Mouse (Mus musculus) E14TG2a.4 (cell line): ENCODE results near the gene Hspbap1.

Experiments used
- CTCF ChIP-seq: conservative IDR thresholded peaks from 2 replicates; pipeline ENCODE4 v1.5.1; 2014; ENCODE audit warnings: low read length
- NANOG ChIP-seq: IDR thresholded peaks from 2 replicates; pipeline ENCODE4 v1.6.1; 2014; ENCODE audit warnings: borderline replicate concordance, low read length, mixed read lengths
- POU5F1 ChIP-seq: IDR thresholded peaks from 2 replicates; pipeline ENCODE4 v1.6.1; 2014; ENCODE audit warnings: low read length, borderline replicate concordance

DNA sequence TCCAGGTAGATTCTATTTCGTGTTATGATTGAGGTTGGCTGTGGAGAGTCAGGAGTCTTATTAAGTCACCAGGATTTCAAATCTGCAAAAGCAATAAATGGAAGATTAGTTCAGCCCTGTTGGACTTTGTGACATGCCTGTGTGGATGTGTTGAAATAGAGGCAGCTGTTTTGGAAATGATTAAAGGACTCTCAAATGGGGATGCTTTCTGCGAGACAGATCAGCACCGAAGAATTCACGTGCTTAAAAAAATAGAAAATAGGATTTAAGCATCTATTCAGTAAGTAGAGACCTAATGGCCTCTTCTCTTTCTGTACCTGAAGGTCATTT, 37.5 kb downstream of the Hspbap1 start:
- no peak for TF ChIP-seq CTCF
- TF ChIP-seq NANOG = no peak
- no peak for TF ChIP-seq POU5F1
